Comparison of ENCODE assay signal across 9 mouse cellular contexts in the genomic region with DNA sequence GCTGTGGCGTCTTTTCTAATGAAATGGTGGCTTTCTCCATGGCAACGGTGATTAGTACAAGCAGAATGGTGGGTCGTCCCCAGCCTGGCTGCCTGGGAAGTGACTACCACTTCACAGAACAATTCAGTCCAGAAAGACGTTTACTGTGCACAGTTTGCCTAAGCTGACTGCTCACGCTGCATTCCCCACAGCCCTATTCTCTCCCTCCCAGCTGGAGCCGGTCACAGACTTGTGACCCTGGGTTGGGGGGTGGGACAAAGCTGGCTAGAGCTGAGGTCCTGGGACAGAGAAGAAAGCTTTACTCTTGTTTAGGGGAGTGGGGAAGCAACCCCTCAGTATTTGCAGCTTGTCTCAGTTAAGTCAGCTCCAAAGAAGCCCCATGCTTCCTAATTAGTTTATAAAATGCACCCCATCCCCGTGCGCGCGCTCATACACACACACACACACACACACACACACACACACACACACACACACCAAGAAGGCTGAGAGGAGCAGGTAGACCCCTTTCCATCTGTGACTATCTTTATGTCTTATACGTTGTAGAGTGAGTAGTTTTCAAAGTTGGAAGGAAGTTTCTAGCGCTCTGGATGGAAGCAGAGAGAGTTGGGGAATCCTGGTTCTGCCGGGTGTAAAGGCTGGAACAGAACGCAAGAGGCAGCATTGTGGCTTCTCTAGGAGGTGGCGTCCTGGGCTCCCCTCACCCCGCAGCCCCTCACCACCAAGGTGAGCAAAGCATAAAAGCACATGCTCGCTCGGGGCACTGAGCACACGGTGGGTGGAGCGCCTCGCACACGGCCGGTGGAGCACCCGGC.
DNase-seq lines count a peak whose midpoint lies in the region; ATAC-seq and TF ChIP-seq lines count a peak whose summit lies in the region.
"Had no signal": no experiment of that assay in that cellular context is flagged by ENCODE, and none has a peak within 500 bp of the region (broad histone marks: within the 10 kb centered on the region; RNA-seq: fewer than 3 reads in every experiment).

No protein-coding gene starts in this region.

- 47% methylated on average over 24 of the region's 24 CpGs for WGBS in kidney, postnatal 0 days
- WGBS in hindbrain, embryonic 11.5 days: 33% methylated on average over 24 of the region's 24 CpGs
- WGBS in midbrain, embryonic 16.5 days: 5% methylated on average over 20 of the region's 24 CpGs

- ATAC-seq in kidney, postnatal 0 days (replicated peaks; ENCODE audit: low FRiP score, low read depth): 0 out of 2 replicates have a peak, but pooled peaks have one; percentile 17
- peak; percentile 67 for ATAC-seq in hindbrain, embryonic 11.5 days (ENCODE audit: low FRiP score)
- peak; percentile 57 for ATAC-seq in midbrain, embryonic 16.5 days
- no peak for ATAC-seq in cerebellum, adult (ENCODE audit: insufficient number of reproducible peaks, low FRiP score, low TSS enrichment)

- H3K4me1 ChIP-seq in kidney, postnatal 0 days (replicated peaks; ENCODE audit: insufficient read depth, low read length): peaks cover 4% of the 10 kb centered on the region; the same call in 1 of the 2 replicates
- H3K4me1 ChIP-seq in hindbrain, embryonic 11.5 days (replicated peaks; ENCODE audit: control insufficient read depth, insufficient read depth, low read length): peaks cover 3% of the 10 kb centered on the region
- peaks cover 23% of the 10 kb centered on the region for H3K4me1 ChIP-seq in midbrain, embryonic 16.5 days (ENCODE audit: control insufficient read depth, insufficient read depth, low read length)

- H3K9me3 ChIP-seq in kidney, postnatal 0 days (replicated peaks; ENCODE audit: low read length): 0 out of 2 replicates have a peak, but pooled peaks cover 3% of the 10 kb centered on the region
- 0 out of 2 replicates have a peak, but pooled peaks cover 3% of the 10 kb centered on the region for H3K9me3 ChIP-seq in hindbrain, embryonic 11.5 days (ENCODE audit: control insufficient read depth, low read length)
- no peaks in the 10 kb centered on the region; the same call in 1 of the 2 replicates for H3K9me3 ChIP-seq in midbrain, embryonic 16.5 days (replicated peaks; ENCODE audit: control insufficient read depth, low read length, poor library complexity, severe bottlenecking)

- peak overlapping the region; percentile 25; the same call in 1 of the 2 replicates for H3K4me2 ChIP-seq in kidney, postnatal 0 days (ENCODE audit: low read length)
- H3K4me2 ChIP-seq in hindbrain, embryonic 11.5 days (replicated peaks; ENCODE audit: low read depth, low read length): peak overlapping the region; percentile 23
- H3K4me2 ChIP-seq in midbrain, embryonic 16.5 days (ENCODE audit: low read length): peak overlapping the region; percentile 45

- H3K27me3 ChIP-seq in kidney, postnatal 0 days (ENCODE audit: insufficient read depth, low read length): no peaks in the 10 kb centered on the region
- no peaks in the 10 kb centered on the region for H3K27me3 ChIP-seq in hindbrain, embryonic 11.5 days (ENCODE audit: control insufficient read depth, insufficient read depth, low read length)
- H3K27me3 ChIP-seq in midbrain, embryonic 16.5 days (ENCODE audit: control insufficient read depth, insufficient read depth, low read depth, low read length): peaks cover 11% of the 10 kb centered on the region

- peak; percentile 20; the same call in 1 of the 2 replicates for TF ChIP-seq CTCF in kidney, postnatal 0 days (IDR thresholded peaks at IDR 0.05; ENCODE audit: low read depth)

- H3K4me3 ChIP-seq in kidney, postnatal 0 days (replicated peaks; ENCODE audit: low read depth, low read length): no peak overlapping the region
- peak overlapping the region; percentile 8; the same call in 1 of the 2 replicates for H3K4me3 ChIP-seq in hindbrain, embryonic 11.5 days (ENCODE audit: low read depth, low read length)
- H3K4me3 ChIP-seq in midbrain, embryonic 16.5 days (ENCODE audit: low read depth, low read length): peak overlapping the region; percentile 6; the same call in 1 of the 2 replicates

- no peak overlapping the region for H3K9ac ChIP-seq in kidney, postnatal 0 days (ENCODE audit: low read depth, low read length)
- H3K9ac ChIP-seq in hindbrain, embryonic 11.5 days (ENCODE audit: low read depth, low read length): 0 out of 2 replicates have a peak overlapping the region, but pooled peaks have one; percentile 40
- no peak overlapping the region for H3K9ac ChIP-seq in midbrain, embryonic 16.5 days (ENCODE audit: low read depth, low read length)

- no peak overlapping the region for H3K27ac ChIP-seq in kidney, postnatal 0 days
- H3K27ac ChIP-seq in hindbrain, embryonic 11.5 days (ENCODE audit: low read depth, low read length): peak overlapping the region; percentile 85
- H3K27ac ChIP-seq in midbrain, embryonic 16.5 days (ENCODE audit: low read length): peak overlapping the region; percentile 58; the same call in 1 of the 2 replicates

- DNase-seq in kidney, postnatal 0 days (ENCODE audit: low spot score): peak; percentile 55
- DNase-seq in kidney, adult 8-10 months: no peak
- DNase-seq in embryo, embryonic 11 days: peak; percentile 79
- DNase-seq in hindbrain, embryonic 11.5 days (ENCODE audit: low spot score): peak; percentile 73
- no peak for DNase-seq in left cerebral cortex, postnatal 36 days (ENCODE audit: low spot score in 2 of 2)
- DNase-seq in right cerebral cortex, adult 18-20 months: no peak
- DNase-seq: lung, postnatal 10 days had no signal

- intact Hi-C loops in left cerebral cortex, postnatal 36 days (cut with DNase I): no loop called here

- no peaks in the 10 kb centered on the region for H3K36me3 ChIP-seq in kidney, postnatal 0 days (ENCODE audit: insufficient read depth, low read length)
- H3K36me3 ChIP-seq in hindbrain, embryonic 11.5 days (ENCODE audit: control insufficient read depth, insufficient read depth, low read length): no peaks in the 10 kb centered on the region
- no peaks in the 10 kb centered on the region for H3K36me3 ChIP-seq in midbrain, embryonic 16.5 days (ENCODE audit: control insufficient read depth, insufficient read depth, low read length)

Comparison
In these comparisons a context has a peak if more than half of its experiments do, and no peak if none do; other contexts are left out.
1. DNase-seq: peak in kidney, postnatal 0 days (single experiment), embryo, embryonic 11 days (single experiment) and hindbrain, embryonic 11.5 days (single experiment); none in kidney, adult 8-10 months (0 of 2), left cerebral cortex, postnatal 36 days (0 of 2) and right cerebral cortex, adult 18-20 months (single experiment).
2. Peak in every context shown above with its lines, with median percentiles within 50 percentile points of each other: H3K4me2 ChIP-seq.